Mouse (Mus musculus): ENCODE data around the gene Rbm26.

GRCm38 (mm10) chr14:105096221-105096620, 80.9 kb downstream of the Rbm26 start:
- TF ChIP-seq USF1 (IDR thresholded peaks at IDR 0.05; ENCODE audit: low read depth) = no peak
- no peak for TF ChIP-seq MYOD1 (IDR thresholded peaks at IDR 0.05; ENCODE audit: control insufficient read depth, insufficient read length, low read depth)
- no peak for TF ChIP-seq CTCF (IDR thresholded peaks at IDR 0.05; ENCODE audit: control insufficient read depth, insufficient read depth, insufficient read length)
